Mouse (Mus musculus): ENCODE data around the gene D10Wsu102e.

DNA sequence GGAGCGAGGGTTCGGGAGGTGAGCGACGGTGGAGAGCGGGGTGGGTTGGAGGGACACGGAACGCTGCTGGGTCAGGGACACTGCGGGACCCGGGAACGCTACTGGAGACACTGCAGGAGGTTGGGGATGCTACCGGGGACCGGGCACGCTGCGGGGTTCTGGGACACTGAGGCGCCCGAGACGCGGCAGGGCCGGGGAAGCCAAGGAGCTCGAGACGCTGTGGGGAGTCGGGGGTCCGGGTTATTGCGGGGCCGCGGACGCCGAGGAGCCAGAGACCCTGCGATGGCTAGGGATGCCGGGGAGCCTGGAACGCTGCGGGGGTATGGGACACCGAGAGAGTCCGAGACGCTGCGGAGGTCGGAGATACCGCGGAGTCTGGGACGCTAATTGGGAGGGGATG lies 335 bp downstream of the D10Wsu102e start:
- TF ChIP-seq POLR2A (IDR thresholded peaks at IDR 0.05; ENCODE audit: borderline replicate concordance, extremely low read depth, insufficient read depth, insufficient read length, poor library complexity, severe bottlenecking): no peak
- no peak for TF ChIP-seq CTCF (IDR thresholded peaks at IDR 0.05; ENCODE audit: borderline replicate concordance, extremely low read depth, insufficient read depth, insufficient read length)
